Mouse (Mus musculus) CD8-positive naive resting alpha-beta T cell, adult 2 months (primary cell): ENCODE data around the gene Camta2.
A peak's percentile ranks its signal among the peaks of the same experiment; 100 is the strongest.

ENCODE experiments used
- DNase-seq, 2 experiments: peaks; one replicate each; pipeline ENCODE4 v3.0.0; 2022; ENCODE audit warnings: low read depth in 2 of 2, low spot score in 2 of 2

Camta2 gene

DNA sequence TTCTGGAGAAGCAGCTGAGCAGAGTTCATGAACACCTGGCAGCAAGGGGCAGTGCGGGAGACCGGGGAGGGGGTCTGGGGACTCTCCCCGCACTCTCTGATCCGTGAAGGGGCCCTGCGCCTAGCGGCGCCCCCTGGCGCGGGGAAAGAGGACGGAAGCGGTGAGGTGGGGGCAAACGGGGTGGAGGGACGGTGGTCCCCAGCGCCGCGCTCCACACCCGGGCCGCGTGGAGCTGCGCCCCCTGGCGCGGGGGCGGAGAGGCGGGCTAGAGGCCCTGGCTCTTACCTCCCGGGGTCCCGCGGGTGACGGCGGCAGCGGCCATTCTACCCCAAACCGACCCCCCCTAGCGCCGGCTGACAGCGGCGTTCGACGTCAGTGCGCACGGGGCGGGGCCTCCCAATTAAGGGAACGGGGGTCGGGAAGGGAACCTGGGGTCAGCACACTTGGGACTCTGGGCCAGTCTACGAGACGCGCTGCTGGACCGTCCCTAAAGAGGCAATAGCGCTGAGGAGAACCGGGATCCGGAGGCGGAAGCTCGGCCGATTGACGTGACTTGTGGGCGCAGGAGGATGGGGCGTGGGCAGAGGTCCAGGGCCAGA, at the start of gene Camta2:
Camta2 (minus strand) TSS at position 505 of the 599 bp plus-strand sequence.
- peak; percentile 76 to 80 for DNase-seq

GRCm38 (mm10) chr11:70733256-70733655, 45.4 kb upstream of the Camta2 start:
- DNase-seq = no peak

DNA sequence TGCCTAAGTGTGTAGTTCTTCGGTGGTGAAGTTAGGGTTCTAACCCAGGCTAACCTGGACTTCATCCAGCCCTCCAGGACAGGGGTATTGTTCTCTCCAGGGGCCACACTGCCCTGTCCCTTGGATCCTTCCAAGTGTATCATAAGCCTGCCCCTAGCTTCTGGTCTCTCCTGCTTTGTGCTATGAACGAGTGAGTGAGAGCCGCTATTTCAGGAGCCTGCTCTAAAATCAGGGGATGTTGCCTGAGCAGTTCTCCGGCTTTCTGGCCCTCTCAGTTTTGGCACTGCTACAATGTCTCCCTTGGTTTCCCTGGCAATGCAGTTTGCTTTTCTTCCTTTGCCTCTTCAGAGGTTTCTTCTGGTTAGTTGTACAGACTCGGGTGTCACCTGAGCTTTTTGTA, 43.3 kb upstream of the Camta2 start:
- no peak for DNase-seq

GRCm38 (mm10) chr11:70730427-70731038, 42.6 kb upstream of the Camta2 start:
- DNase-seq = no peak

GRCm38 (mm10) chr11:70727385-70727784, 39.5 kb upstream of the Camta2 start:
- no peak for DNase-seq

- no peak for DNase-seq
Observed at GRCm38 (mm10) chr11:70726585-70726984, 38.7 kb upstream of the Camta2 start.

DNA sequence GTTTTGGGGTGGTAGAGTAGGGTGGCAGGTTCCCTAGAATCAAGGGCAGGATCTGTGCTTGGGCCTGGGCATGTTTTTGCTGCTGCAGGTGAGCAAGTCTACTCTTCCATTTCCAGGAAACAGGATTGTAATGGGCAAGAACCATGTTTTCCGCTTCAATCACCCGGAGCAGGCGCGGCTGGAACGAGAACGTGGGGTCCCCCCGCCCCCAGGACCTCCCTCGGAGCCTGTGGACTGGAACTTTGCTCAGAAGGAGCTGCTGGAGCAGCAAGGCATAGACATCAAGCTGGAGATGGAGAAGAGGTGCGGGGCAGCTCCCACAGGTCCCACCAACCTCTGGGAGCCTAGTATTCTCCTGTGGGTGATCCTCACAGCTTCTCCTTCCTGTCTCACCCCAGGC, 36.8 kb upstream of the Camta2 start:
- no peak for DNase-seq

DNA sequence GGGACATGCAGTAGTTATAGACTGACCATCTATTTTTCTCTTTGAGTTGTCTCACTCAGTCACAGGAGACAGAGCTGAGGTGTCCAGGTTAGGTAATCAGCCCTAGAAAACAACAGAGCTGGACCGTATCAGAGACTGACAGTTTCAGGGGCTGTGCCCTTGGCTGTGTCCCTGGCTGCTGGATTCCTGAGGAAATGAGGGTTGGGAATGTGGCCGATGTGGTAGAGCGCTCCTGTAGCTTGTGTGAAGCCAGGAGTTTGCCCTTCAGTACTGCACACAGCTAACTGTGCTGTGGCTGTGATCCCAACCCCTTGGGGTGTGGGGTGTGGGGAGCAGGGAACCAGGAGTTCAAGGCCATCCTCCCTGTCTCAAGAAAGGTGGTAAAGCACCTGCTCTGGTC, 33.2 kb upstream of the Camta2 start:
- no peak for DNase-seq

DNA sequence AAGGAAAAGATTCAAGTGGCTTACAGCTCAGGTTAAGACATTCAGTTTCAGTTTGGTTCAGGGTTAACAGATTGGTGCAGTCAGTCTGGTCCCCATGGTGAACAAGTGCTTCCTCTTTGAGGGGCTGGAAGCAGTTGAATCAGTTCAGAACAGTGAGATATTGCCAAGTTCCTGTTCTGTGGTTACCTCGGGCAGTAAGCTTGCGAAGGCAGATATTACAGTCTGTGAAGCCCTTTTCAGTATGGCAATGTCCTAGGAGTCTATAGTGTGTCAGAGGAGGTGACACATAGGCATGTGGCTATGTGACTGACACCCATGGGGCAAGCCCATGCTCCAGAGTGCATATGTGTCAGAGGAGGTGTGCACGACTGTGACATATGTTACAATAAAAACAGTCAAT, 32.7 kb upstream of the Camta2 start:
- DNase-seq = no peak

- no peak for DNase-seq
Observed at GRCm38 (mm10) chr11:70718481-70718880, 30.6 kb upstream of the Camta2 start.

DNA sequence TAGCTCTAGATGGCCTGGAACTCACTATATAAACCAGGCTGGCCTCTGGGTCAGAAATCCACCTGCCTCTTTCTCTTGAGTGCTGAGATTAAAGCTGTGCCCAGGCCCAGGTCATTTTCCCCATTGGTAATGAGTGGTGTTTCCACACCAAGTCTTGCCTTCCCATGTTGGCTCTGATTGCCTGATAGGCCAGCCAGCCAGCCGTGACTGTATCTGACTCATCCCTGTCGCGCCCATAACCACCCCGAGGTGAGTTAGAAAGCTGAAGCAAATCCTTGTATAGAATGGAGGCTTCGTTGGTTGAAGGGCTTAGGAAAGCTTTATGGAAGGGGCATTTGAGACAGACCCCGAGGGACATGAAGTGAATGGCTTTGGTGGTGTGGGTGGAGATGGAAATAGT, 27.9 kb upstream of the Camta2 start:
- no peak for DNase-seq

DNA sequence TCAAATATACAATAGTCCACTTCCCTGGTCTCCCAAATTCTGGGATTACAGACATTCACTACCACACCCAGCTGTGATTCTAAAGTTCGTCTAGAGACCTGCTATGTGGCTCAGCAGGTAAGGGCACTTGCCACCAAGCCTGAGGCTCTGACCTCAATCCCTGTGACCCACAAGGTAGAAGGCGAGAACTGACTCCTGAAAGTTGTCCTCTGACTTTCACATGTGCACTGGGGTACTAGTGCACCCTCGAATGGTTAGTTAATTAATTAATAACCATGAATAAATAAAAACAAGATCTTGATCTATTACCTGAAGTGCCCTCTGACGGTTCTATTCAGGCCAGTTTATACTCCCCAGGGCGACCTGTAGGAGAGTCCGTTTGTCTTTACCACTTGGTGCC, 25.3 kb upstream of the Camta2 start:
- no peak for DNase-seq

DNA sequence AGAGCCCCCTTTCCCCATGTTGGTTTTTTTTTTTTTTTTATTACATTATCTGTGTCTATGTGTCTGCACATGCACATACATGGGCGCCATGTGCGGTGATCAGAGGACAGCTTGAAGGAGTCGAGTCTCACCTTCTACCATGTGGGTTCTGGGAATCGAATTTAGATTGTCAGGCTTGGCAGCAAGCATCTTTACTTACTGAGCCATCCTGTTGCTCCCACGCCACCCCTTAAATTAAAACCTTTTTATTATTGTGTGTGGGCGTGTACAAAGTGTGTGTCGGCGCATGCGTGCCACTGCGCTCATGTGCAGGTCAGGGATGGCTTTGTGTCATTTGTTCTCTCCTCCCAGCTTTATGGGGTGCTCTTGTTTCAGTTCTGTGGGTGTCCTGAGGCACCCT, 23.1 kb upstream of the Camta2 start:
- no peak for DNase-seq

DNA sequence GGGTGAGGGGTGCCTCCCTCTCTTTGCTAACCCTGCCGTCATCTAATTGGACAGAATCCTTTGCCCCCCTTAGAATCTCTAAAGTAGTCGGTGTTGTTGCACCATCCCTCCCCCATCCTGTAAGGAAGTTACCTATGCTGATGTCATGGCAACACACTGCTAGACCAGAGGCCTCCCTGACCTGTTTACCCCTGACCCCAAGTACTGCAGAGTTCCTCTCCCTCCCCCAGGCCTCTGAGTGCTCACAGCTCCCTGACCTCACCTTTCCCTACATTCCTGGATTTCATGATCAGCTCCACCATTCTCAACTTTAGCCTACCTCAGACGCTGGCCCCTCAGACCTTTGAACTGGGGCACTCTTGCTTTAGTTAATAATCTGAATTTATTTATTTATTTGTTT, 18.2 kb upstream of the Camta2 start:
- no peak for DNase-seq

GRCm38 (mm10) chr11:70702781-70703180, 14.9 kb upstream of the Camta2 start:
- no peak for DNase-seq

GRCm38 (mm10) chr11:70701984-70702733, 14.3 kb upstream of the Camta2 start:
- DNase-seq = no peak

DNA sequence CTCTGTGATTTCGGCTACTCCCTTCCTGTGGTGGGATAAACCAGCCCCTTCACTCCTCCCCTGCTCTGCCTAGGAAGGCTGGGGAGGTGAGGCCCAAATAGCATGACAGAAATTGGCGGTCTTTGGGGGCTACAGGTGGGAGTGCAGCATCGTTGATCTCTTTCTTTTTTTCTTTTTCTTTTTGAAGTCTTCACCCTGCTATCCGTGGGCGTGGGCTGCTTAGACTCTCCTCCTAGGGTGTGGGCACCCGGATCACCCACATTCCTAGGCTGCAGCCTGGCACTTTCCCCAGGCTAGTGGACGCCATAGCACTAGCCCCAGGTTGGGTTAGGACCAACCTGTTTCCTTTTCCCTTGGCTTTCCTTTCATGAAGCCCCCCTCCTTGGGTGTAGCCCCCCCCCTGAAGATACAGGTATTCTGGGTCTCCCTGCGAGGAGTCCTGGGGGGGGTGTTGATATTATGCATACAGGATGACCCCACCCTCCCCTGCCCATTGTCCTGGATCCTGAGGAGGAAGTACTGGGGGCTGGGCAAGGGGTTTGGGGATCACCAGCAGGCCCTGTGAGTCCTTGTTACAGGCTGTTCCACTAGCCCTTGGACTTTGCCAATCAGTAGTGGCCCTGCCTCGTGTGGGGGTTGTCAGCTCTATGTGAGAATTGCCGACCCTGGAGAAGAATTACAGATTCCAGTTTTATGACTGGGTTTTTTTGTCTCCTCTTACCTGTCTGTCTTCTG, 13.5 kb upstream of the Camta2 start:
- DNase-seq = no peak

GRCm38 (mm10) chr11:70700613-70701012, 12.7 kb upstream of the Camta2 start:
- DNase-seq = peak; percentile 34 to 36

- DNase-seq = peak; percentile 90 to 93
Observed at GRCm38 (mm10) chr11:70699722-70700556, 12.0 kb upstream of the Camta2 start, which contains the start of the genes Inca1 and Kif1c. Inca1 (minus strand) TSS chr11:70700155. Kif1c (plus strand) TSS chr11:70700548.

- DNase-seq = no peak
Observed at GRCm38 (mm10) chr11:70699051-70699450, 11.1 kb upstream of the Camta2 start.

- peak in 1 of 2 experiments; percentile 37 for DNase-seq
Observed at GRCm38 (mm10) chr11:70697376-70697775, 9.5 kb upstream of the Camta2 start.
